Mouse (Mus musculus): ENCODE results near the gene Tmem8. TPM values are rescaled to one million over a fixed set of nuclear protein-coding genes. Genes with fewer than 3 reads are reported as not detected.

The Tmem8 gene
- polyA plus RNA-seq (2017; shearing (Covaris generic)): 37.8 TPM

DNA sequence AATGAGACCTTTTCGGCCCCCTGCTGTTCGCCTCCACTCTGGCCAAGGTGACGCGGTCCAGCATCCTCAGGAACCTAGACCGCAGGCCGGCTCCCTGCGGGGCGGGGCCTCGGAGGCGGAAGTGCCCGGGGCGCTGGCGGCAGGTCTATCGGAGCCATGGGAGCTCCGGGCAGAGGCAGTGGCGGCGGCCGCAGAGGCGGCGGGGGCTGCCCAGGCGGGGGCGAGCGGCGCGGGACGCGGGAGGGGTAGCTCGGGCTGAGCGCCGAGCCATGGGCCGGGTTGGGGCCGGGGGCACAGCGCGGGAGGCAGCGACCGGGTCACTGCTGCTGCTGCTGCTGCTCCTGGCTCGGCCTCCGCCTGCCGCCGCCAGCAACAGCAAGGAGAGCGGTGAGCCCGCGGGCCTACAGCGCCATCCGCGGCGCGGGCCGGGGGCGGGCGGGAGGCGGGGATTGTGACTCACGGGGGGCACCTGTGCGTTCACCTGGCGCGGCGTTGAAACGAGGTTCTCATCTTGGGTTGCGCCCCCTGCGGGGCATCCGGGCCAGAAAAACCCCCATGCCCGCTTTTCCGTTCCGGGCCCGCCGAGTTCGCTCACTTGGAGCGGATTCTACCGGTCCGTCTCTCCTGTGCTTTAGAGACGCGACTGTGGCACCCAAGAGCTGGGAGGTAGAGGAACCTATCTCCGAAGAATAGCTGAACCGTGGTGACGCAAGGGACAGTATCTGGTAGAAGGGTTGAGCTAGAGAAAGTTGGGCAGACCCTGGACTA, at the start of gene Tmem8:
TSS of gene Tmem8 (plus strand) at position 119 of the 768 bp plus-strand sequence.

DNA sequence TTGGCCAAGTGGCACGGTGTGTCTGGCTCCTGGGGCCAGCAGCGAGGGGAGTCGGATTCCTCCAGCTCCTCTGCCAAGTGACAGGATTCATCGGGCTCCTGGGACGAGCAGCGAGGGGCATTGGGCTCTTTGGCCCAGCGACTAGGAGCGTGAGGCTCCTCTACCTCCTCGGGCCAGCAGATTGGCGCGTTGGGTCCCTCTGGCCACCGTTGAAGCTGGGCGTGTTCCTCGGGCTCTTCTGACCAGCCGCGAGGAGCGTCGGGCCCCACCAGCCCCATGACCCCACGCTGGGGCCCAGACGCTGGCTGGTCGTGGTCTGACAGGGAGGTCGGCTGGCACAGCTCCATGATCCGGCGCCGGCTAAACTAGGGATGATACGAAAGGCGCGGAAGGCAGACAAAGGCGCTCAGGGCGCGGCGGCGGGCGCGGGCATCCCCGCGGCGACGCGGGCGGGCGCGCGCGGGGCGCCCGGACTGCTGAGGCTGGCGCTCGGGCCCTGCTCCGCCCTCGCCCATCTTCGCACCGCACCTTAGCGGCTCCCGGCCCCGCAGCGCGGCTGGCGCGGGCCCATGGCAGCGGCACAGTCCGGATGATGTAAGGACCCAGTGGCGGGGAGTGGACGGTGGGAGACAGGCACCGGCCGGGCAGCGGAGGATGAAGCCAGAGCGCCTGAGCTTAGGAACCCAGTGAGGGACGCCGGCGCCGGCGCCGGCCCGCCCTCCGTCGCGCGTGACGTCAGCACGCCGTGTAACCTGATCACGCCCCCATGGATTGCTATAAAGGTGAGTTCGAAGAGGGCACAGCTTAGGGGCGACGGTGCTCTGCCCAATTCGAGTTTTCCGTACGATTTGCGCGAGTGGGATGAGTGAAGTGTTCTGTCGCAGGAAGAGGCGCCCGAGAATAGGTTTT, 44.0 kb upstream of the Tmem8 start, which contains the start of gene Rab11fip3:
TSS of gene Rab11fip3 (minus strand) at position 725 of the 909 bp plus-strand sequence.

DNA sequence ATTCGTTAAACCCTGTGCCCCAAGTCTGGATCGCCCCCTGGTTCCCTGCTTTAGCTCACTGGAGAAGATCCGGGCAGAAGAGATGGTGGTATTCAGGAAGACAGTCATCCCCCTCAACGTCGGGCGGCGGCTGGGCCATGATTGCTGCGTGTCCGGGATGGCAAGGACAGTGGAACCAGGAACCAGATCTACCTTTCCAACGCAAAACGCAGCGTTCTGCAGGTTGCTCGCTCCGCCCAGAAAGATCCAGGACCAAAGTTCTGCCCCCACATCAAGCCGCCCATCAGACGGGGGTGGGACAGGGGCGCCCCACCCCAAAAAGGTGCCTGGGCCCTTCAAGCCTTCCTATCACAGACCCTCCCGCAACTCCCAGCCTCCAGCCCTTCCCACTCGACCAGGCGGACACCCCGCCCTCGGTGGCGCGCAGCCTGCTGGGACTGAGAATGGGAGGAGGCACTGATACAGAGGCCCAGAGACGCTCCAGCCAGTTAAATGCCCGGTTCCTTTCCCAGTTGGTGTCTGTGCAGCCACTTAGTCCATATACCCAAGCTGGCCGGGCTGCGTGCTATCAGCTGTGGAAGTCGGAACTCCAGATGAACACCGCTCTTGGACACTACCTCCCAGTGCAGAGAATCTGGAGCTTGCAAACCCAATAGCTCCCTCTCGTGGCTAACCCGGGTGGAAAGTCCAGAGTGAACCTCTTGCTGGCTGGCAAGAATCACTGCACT, 23.0 kb upstream of the Tmem8 start, which contains the start of gene Decr2:
TSS of gene Decr2 (minus strand) at position 433 of the 728 bp plus-strand sequence.

DNA sequence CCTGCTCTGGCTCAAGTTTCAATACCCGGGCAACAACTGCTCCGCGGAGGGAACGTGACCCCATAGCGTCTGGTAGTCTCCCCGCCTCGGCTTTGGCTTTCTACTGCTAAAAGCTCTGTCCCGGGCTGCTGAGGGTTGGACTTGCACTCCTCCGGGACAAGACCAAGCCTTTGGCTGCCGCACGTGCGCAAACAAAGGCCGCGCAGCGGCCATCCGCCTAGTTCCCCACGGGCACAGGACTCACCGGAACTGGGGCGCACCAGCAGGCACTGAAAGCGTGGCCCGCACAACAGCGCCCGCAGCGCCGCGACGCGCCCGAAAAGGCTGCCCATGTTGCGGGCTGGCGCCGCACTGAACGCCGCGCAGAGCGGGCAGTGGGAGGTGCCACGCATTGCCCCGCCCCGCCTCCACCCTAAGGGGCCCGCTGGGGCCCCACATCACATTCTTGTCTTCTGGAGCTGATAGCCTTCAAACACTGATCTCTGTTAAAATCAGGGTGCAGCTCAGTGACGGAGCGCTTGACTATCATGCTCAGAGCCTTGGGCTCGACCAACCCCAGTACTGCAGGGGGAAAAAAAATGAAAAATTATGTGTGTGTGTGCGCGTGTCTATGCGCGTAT, 17.9 kb upstream of the Tmem8 start, which contains the start of gene Nme4:
TSS of gene Nme4 (minus strand) at position 482 of the 620 bp plus-strand sequence.

DNA sequence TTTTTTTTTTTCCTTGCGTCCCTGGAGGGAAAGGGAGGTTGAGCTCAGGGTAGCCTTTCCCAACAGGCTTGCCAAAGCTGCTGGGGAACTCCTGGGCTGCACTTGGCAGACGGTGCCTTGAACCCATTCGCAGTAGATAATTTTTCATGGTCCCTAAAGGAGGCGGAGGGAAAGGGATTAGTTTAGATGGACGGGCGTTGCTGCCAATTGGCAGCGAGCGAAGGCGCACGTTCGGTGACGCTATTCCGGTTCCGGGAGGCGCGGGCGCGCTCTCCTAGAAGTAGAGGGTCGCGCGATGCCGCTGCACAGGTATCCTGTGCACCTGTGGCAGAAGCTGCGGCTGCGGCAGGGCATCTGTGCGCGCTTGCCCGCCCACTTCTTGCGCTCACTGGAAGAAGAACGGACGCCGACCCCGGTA, 10.2 kb downstream of the Tmem8 start, which contains the start of gene Mrpl28:
TSS of gene Mrpl28 (plus strand) at position 234 of the 418 bp plus-strand sequence.

DNA sequence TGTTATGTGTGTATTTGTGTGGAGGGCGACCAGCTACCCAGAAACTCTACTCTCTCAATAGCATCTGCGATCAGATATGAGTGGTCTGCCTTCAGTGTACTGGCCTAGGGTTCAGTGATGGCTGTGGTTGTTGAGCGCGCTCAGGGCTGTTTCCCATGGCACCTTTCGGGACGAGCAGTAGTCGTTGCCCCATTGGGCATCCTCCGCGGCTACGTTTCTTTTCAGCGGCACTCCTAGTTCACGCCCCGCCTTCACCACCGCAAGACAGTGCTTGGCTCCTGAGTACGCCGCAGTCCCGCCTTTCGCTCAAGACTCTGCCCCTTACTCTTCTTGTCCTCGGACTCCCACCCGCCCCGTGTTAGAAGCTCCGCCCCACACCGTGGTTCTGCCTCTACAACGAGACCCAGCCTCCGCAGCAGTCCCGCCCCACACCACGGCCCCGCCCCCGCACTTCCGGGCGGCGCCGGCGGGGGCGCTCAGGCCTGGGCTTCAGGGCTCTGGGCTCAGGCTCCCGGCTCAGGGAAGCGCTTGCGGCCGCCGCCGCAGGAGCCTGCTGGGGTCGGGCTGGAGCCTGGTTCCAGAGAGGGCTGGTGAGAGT, 25.2 kb downstream of the Tmem8 start, which contains the start of gene Axin1:
TSS of gene Axin1 (plus strand) at position 450 of the 598 bp plus-strand sequence.

Other genes with a start within 250 kb of the Tmem8 start
- gene Mcrip2, start 244.5 kb upstream of the Tmem8 start, polyA plus RNA-seq (2017; shearing (Covaris generic)): 4.1 TPM
- 41.4 TPM for gene Mettl26, start 238.2 kb upstream of the Tmem8 start, polyA plus RNA-seq (2017; shearing (Covaris generic))
- gene Wfikkn1, start 232.4 kb upstream of the Tmem8 start, polyA plus RNA-seq (2017; shearing (Covaris generic)): 0.49 TPM
- gene Rab40c, start 193.6 kb upstream of the Tmem8 start, polyA plus RNA-seq (2017; shearing (Covaris generic)): 15.3 TPM
- gene Pigq, start 168.4 kb upstream of the Tmem8 start, polyA plus RNA-seq (2017; shearing (Covaris generic)): 44.1 TPM
- gene Nhlrc4, start 168.3 kb upstream of the Tmem8 start, polyA plus RNA-seq (2017; shearing (Covaris generic)): not detected
- gene A930017K11Rik, start 160.7 kb upstream of the Tmem8 start, polyA plus RNA-seq (2017; shearing (Covaris generic)): not detected
- gene Capn15, start 127.5 kb upstream of the Tmem8 start, polyA plus RNA-seq (2017; shearing (Covaris generic)): 18.6 TPM
- gene Rab11fip3, start 43.7 kb upstream of the Tmem8 start, polyA plus RNA-seq (2017; shearing (Covaris generic)): 19.7 TPM
- gene Decr2, start 23.0 kb upstream of the Tmem8 start, polyA plus RNA-seq (2017; shearing (Covaris generic)): 19.8 TPM
- gene Nme4, start 17.7 kb upstream of the Tmem8 start, polyA plus RNA-seq (2017; shearing (Covaris generic)): 19.5 TPM
- gene Mrpl28, start 10.2 kb downstream of the Tmem8 start, polyA plus RNA-seq (2017; shearing (Covaris generic)): 36.0 TPM
- gene Axin1, start 25.4 kb downstream of the Tmem8 start, polyA plus RNA-seq (2017; shearing (Covaris generic)): 106 TPM
- gene Pdia2, start 85.8 kb downstream of the Tmem8 start, polyA plus RNA-seq (2017; shearing (Covaris generic)): 1.5 TPM
- 16.9 TPM for gene Rgs11, start 89.7 kb downstream of the Tmem8 start, polyA plus RNA-seq (2017; shearing (Covaris generic))
- not detected for gene Arhgdig, start 94.5 kb downstream of the Tmem8 start, polyA plus RNA-seq (2017; shearing (Covaris generic))
- 18.5 TPM for gene Fam234a, start 130.9 kb downstream of the Tmem8 start, polyA plus RNA-seq (2017; shearing (Covaris generic))
- 138 TPM for gene Luc7l, start 139.6 kb downstream of the Tmem8 start, polyA plus RNA-seq (2017; shearing (Covaris generic))

Measured in effector memory CD4-positive, alpha-beta T cell, adult 7 months (primary cell).